Mouse (Mus musculus): ENCODE results near the gene Olfr750. TPM values are rescaled to one million over a fixed set of nuclear protein-coding genes. Genes with fewer than 3 reads are reported as not detected.

Olfr750 gene
- not detected for total RNA-seq (2021)
- long read RNA-seq, experiment 1: 0 reads
- long read RNA-seq, experiment 2: 0 reads

DNA sequence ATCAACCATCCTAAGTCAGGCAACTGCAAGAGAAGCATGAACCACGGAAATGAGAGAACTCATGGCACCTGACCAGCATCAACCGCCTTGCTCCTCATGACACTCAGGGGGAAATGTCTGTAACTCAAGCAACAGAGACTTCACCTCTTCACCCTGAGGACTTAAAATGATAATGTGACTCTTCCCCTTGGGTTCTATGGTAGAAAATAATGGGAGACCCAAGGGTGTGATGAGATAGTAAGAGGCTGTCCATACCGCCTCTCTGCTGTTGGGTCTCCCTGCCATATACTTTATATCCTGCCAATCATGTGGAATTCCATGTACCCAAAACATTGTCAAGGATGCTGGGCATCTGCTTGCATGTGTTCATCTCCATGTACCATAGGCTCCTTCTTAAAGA lies at the start of gene Olfr750:
TSS of gene Olfr750 (minus strand) at position 101 of the 400 bp plus-strand sequence.
- DNase-seq (ENCODE audit: low spot score in 2 of 2): no peak

GRCm38 (mm10) chr14:51113916-51114560 lies 39.8 kb upstream of the Olfr750 start, which contains the start of gene Eddm3b:
Eddm3b (plus strand) TSS chr14:51114426.
- DNase-seq (ENCODE audit: low spot score in 2 of 2): no peak

- no peak for DNase-seq (ENCODE audit: low spot score in 2 of 2)
These were observed 39.2 kb upstream of the Olfr750 start for GRCm38 (mm10) chr14:51113476-51113875.

DNA sequence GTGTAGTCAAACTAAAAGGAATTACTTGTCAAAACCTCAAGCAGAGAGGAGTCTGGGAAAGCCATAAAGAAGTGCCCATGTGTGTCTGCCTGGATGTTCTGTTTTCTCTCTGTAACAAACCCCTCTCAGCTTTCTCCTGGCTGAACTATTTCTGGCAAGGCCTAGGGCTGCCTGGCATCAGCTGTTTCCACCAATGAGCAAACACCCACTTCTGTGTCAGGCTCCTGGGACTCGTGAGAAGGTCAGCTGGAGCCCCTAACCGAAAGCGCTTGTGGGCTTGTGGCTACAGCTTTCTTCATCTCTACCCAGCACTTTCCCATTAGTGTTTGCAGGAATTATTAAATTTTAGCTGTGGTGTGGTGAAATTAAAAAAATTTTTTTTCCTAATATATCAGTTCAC lies 37.7 kb upstream of the Olfr750 start:
- no peak for DNase-seq (ENCODE audit: low spot score in 2 of 2)

DNA sequence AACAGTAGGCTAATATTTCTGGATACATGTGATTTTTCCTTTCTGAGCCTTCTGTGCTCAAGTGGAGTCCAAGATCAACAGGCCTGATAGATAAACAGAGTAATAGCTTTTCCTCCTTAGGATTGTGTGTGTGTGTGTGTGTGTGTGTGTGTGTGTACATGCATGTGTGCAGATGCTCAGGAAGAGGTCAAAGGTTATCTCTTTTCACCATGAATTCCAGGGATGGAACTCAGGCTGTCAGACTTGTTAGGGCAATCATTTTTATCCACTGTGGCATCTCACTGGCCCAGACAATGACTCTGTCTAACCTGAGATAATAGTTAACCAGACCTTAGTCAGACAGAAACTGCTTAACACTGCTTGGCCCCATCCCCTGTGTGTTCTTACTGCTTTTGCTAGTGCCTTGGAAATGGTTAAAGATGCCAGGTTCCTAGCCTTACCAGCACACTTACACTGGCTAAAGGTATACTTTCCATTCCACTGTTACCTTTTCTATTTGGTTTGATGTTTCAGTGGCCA lies 32.3 kb upstream of the Olfr750 start:
- DNase-seq (ENCODE audit: low spot score in 2 of 2): no peak

DNA sequence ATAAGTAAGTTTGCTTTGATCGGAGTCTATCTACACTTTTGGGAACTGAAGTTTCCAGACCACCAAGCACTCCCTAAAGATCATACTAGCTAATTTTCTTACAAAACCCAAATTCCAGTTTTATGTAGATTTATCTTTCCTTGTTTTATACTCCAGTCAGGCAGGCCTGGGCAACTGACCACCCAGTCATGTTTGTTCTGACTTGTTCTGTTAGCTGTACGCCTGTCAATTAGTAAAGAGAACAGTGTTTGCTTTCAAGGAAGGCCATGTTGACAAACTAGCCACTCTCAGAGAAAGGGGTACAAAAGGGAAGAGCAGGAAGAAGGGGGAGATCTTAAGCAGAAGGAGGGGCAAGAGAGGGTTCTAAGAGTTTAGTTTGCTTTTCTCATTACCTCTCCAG lies 30.1 kb upstream of the Olfr750 start:
- DNase-seq (ENCODE audit: low spot score in 2 of 2): no peak

- peak in 1 of 2 experiments; percentile 21 for DNase-seq (ENCODE audit: low spot score in 2 of 2)
These were observed 29.0 kb upstream of the Olfr750 start for GRCm38 (mm10) chr14:51103217-51103616.

GRCm38 (mm10) chr14:51101284-51101683 lies 27.0 kb upstream of the Olfr750 start:
- no peak for DNase-seq (ENCODE audit: low spot score in 2 of 2)

- DNase-seq (ENCODE audit: low spot score in 2 of 2): no peak
These were observed 24.7 kb upstream of the Olfr750 start for GRCm38 (mm10) chr14:51098921-51099320.

DNA sequence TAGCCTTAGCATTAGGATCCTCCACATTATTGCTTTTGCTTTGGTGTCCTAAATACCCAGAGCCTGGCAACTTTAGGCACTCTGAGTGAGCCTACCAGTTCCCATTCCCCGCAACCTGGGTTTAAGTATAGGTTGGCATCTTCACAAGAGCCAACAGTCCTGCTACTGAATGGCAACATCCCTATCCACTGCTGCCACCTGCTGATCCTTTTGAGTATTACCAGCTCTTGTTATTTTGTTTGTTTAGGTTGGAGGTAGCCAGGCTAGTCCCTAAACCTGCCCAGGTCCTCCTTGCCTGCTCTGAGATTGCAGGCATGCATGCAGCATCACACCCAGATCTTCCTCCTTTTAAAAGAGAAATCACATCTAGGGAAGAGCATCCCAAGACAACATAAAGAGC lies 24.1 kb upstream of the Olfr750 start:
- DNase-seq (ENCODE audit: low spot score in 2 of 2): peak; percentile 43 to 52

- DNase-seq (ENCODE audit: low spot score in 2 of 2): no peak
These were observed 21.7 kb upstream of the Olfr750 start for GRCm38 (mm10) chr14:51095736-51096524.

- DNase-seq (ENCODE audit: low spot score in 2 of 2): no peak
These were observed 20.7 kb upstream of the Olfr750 start for GRCm38 (mm10) chr14:51094921-51095320.

- DNase-seq (ENCODE audit: low spot score in 2 of 2): no peak
These were observed 20.1 kb upstream of the Olfr750 start for GRCm38 (mm10) chr14:51094096-51094875.

- DNase-seq (ENCODE audit: low spot score in 2 of 2): no peak
These were observed 19.3 kb upstream of the Olfr750 start for GRCm38 (mm10) chr14:51093496-51093895.

DNA sequence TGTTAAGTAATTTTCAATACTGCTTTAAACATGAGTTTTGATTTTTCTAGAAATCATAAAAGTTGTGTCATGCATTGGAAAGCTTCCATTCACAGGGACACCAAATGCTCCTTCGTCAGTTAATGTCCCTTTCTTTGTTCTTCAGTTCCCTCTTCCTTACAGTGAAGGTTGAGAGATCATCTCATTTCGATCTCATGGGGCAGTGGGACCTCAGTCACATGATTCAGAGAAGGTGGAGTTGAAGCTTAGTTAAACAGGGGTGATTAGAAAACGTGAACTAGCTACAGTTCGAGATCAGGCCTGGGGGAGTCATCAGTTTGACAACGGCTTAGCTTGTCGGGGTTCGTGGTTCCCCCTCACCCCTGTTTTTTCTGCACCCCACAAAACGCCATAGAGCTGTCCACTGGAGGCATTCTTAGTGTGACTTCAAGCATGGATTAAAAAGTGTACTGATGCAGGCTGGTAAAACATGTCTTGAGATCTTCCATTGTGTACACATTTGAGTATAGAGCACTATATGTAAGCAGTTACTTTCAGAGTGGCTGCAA lies 17.9 kb upstream of the Olfr750 start:
- no peak for DNase-seq (ENCODE audit: low spot score in 2 of 2)

DNA sequence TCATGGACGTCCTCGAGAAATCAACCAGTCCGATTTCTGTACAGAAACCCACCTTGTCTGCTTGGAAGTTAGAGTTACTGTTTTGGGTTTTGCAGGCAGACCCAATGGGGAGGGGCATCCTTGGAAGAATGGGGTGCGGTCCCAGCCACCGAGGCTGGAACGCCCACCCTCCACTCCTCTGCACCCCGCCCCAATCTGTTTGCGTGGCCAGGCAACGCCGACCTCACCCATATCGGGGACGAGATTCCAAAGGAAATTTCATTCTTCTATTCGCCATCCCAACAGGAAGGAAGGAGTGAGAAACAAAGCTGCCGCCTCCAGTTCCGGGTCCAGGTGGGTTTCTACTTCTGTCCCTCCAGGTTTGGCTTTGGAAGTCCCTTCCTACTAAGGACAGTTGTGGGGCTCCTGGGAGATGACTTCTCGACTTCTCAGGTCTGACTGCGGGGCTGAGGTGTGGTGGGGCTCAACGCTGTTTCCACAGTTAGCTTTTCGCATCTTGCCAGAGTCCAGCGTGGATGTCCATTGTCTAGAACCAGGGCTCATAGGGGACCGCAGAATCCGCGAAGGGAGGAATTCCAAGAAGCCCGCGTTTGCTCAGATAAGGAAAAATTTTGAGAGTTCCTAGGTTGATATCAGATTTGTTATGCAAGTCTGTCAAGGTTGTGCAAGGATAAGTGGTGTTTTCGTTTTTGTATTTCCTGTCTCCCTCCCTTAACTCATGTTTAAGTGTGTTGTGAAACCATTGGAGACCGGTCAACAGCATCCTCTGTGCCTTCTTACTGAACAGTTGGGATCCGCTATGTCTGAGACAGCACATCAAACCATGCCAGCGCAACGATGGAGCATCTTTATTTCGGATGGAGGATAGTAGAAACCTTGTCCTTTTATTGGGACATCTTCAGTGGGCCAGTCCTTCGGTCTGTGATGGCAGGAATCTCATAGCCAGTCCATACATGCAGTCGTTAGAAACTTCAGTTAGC lies 17.0 kb upstream of the Olfr750 start, which contains the start of the genes Rnase4 and Ang:
TSS of gene Rnase4 (plus strand) at position 157 of the 980 bp plus-strand sequence.
TSS of gene Ang (plus strand) at position 230 of the 980 bp plus-strand sequence.
- peak; percentile 5 to 12 for DNase-seq (ENCODE audit: low spot score in 2 of 2)

GRCm38 (mm10) chr14:51090077-51090781 lies 16.0 kb upstream of the Olfr750 start:
- peak; percentile 49 to 67 for DNase-seq (ENCODE audit: low spot score in 2 of 2)

- DNase-seq (ENCODE audit: low spot score in 2 of 2): no peak
These were observed 15.4 kb upstream of the Olfr750 start for GRCm38 (mm10) chr14:51089674-51090076.
